Mouse (Mus musculus) midbrain, embryonic 11.5 days (tissue): Measurements from ENCODE around the gene Bloc1s2. TPM values are rescaled to one million over a fixed set of nuclear protein-coding genes. Genes with fewer than 3 reads are reported as not detected.

Experiments
- ATAC-seq: fragments of 200-750 bp; cut with Nextera tagmentation; 2 replicates; pipeline ENCODE4 v1.8.0; 2017; ENCODE audit warnings: moderate TSS enrichment, moderate library complexity; ENCODE audit not compliant: low FRiP score
- DNase-seq: peaks from one replicate; pipeline ENCODE4 v3.0.0; 2015; ENCODE audit warnings: low spot score; ENCODE audit errors: missing footprints
- H3K27ac ChIP-seq: fragments of 300-500 bp; sonication (generic); 2 replicates; pipeline ENCODE4 v1.5.1; 2014; ENCODE audit warnings: low read depth, low read length
- H3K27me3 ChIP-seq: fragments of 300-500 bp; sonication (generic); 2 replicates; pipeline ENCODE4 v1.6.1; 2014; ENCODE audit warnings: mild to moderate bottlenecking, low read length, moderate library complexity, mixed read lengths; ENCODE audit not compliant: control insufficient read depth, insufficient read depth
- H3K36me3 ChIP-seq: fragments of 300-500 bp; sonication (generic); 2 replicates; pipeline ENCODE4 v1.6.1; 2014; ENCODE audit warnings: mild to moderate bottlenecking, low read length, moderate library complexity, mixed read lengths; ENCODE audit not compliant: control insufficient read depth, insufficient read depth
- H3K4me1 ChIP-seq: fragments of 300-500 bp; sonication (generic); 2 replicates; pipeline ENCODE4 v1.6.1; 2014; ENCODE audit warnings: low read length; ENCODE audit not compliant: control insufficient read depth, insufficient read depth
- H3K4me2 ChIP-seq: fragments of 300-500 bp; sonication (generic); 2 replicates; pipeline ENCODE4 v1.6.1; 2014; ENCODE audit warnings: mild to moderate bottlenecking, moderate library complexity
- H3K4me3 ChIP-seq: fragments of 300-500 bp; sonication (generic); 2 replicates; pipeline ENCODE4 v1.5.1; 2014; ENCODE audit warnings: low read depth, low read length
- H3K9ac ChIP-seq: fragments of 300-500 bp; sonication (generic); 2 replicates; pipeline ENCODE4 v1.6.1; 2014; ENCODE audit warnings: low read length
- H3K9me3 ChIP-seq: fragments of 300-500 bp; sonication (generic); 2 replicates; pipeline ENCODE4 v1.6.1; 2016; ENCODE audit warnings: low read length; ENCODE audit not compliant: control insufficient read depth
- WGBS: fragments of 180-500 bp; shearing (Covaris S2); extraction: QIAGEN DNeasy Blood & Tissue Kit; methylation state at CpG from one replicate; pipeline ENCODE4 v1.1.7; 2014; 5-methylcytosine and 5-hydroxymethylcytosine counted together
- polyA plus RNA-seq: library from polyadenylated mRNA; unstranded; fragments of >200 nt; fragmentation: Nextera tagmentation; extraction: Ambion mirVana; gene quantifications from 2 replicates; pipeline ENCODE4 v1.2.1, GENCODE M21; 2014

Gene Bloc1s2
- polyA plus RNA-seq, 1 experiment from 2014 or later: 113 TPM

- DNase-seq (no peak), ATAC-seq (no peak)
- Histone ChIP-seq H3K4me1 (no peaks in the 10 kb centered on the region), H3K9ac (no peak overlapping the region), H3K36me3 (no peaks in the 10 kb centered on the region), H3K27ac (no peak overlapping the region), H3K9me3 (no peaks in the 10 kb centered on the region), H3K27me3 (no peaks in the 10 kb centered on the region), H3K4me3 (no peak overlapping the region), H3K4me2 (no peak overlapping the region)
- WGBS: 18% methylated on average over 3 of the region's 3 CpGs
Measured at GRCm38 (mm10) chr19:44161515-44161914, 15.3 kb upstream of the Bloc1s2 start.

- Histone ChIP-seq H3K27me3 (no peaks in the 10 kb centered on the region), H3K4me3 (no peak overlapping the region), H3K4me1 (no peaks in the 10 kb centered on the region), H3K36me3 (no peaks in the 10 kb centered on the region), H3K4me2 (no peak overlapping the region), H3K9ac (no peak overlapping the region), H3K27ac (no peak overlapping the region), H3K9me3 (no peaks in the 10 kb centered on the region)
- no peak for ATAC-seq
- WGBS: 89% methylated on average over 3 of the region's 3 CpGs
- no peak for DNase-seq
Measured at GRCm38 (mm10) chr19:44159386-44159785, 13.1 kb upstream of the Bloc1s2 start.

GRCm38 (mm10) chr19:44157005-44157404, 10.8 kb upstream of the Bloc1s2 start:
- Histone ChIP-seq H3K4me1 (no peaks in the 10 kb centered on the region), H3K27me3 (no peaks in the 10 kb centered on the region), H3K27ac (no peak overlapping the region), H3K9ac (no peak overlapping the region), H3K4me3 (no peak overlapping the region), H3K36me3 (no peaks in the 10 kb centered on the region), H3K9me3 (no peaks in the 10 kb centered on the region), H3K4me2 (no peak overlapping the region)
- ATAC-seq (no peak), DNase-seq (no peak)
- WGBS: 90% methylated on average over 10 of the region's 10 CpGs

GRCm38 (mm10) chr19:44153781-44154180, 7.5 kb upstream of the Bloc1s2 start:
- H3K9me3 ChIP-seq: no peaks in the 10 kb centered on the region
- H3K27ac ChIP-seq: no peak overlapping the region
- DNase-seq: no peak
- ATAC-seq: no peak
- H3K4me2 ChIP-seq: no peak overlapping the region
- H3K4me1 ChIP-seq: no peaks in the 10 kb centered on the region
- H3K27me3 ChIP-seq: no peaks in the 10 kb centered on the region
- H3K9ac ChIP-seq: no peak overlapping the region
- 90% methylated on average over 5 of the region's 5 CpGs for WGBS
- H3K4me3 ChIP-seq: no peak overlapping the region
- no peaks in the 10 kb centered on the region for H3K36me3 ChIP-seq

- ATAC-seq (no peak), DNase-seq (no peak)
- peaks cover 6% of the 10 kb centered on the region for H3K4me1 ChIP-seq
- H3K36me3 ChIP-seq: no peaks in the 10 kb centered on the region
- no peaks in the 10 kb centered on the region for H3K27me3 ChIP-seq
- H3K27ac ChIP-seq: no peak overlapping the region
- WGBS: 70% methylated on average over 2 of the region's 2 CpGs
- H3K4me2 ChIP-seq: no peak overlapping the region
- H3K4me3 ChIP-seq: no peak overlapping the region
- no peaks in the 10 kb centered on the region for H3K9me3 ChIP-seq
- no peak overlapping the region for H3K9ac ChIP-seq
Measured at GRCm38 (mm10) chr19:44148991-44149390, 2.7 kb upstream of the Bloc1s2 start.

GRCm38 (mm10) chr19:44148345-44148744, 2.1 kb upstream of the Bloc1s2 start:
- DNase-seq (no peak), ATAC-seq (no peak)
- H3K27ac ChIP-seq: no peak overlapping the region
- H3K27me3 ChIP-seq: no peaks in the 10 kb centered on the region
- H3K36me3 ChIP-seq: no peaks in the 10 kb centered on the region
- H3K9ac ChIP-seq: no peak overlapping the region
- no peaks in the 10 kb centered on the region for H3K9me3 ChIP-seq
- H3K4me1 ChIP-seq: peaks cover 6% of the 10 kb centered on the region
- H3K4me2 ChIP-seq: no peak overlapping the region
- H3K4me3 ChIP-seq: no peak overlapping the region
- 24% methylated on average over 2 of the region's 2 CpGs for WGBS

- DNase-seq (no peak), ATAC-seq (no peak)
- Histone ChIP-seq H3K4me3 (no peak overlapping the region), H3K27ac (no peak overlapping the region), H3K4me2 (no peak overlapping the region), H3K36me3 (peaks cover 2% of the 10 kb centered on the region; the same call in 1 of the 2 replicates), H3K4me1 (peaks cover 6% of the 10 kb centered on the region), H3K27me3 (no peaks in the 10 kb centered on the region), H3K9me3 (no peaks in the 10 kb centered on the region), H3K9ac (no peak overlapping the region)
- WGBS: 97% methylated on average over 8 of the region's 8 CpGs
Measured at GRCm38 (mm10) chr19:44146951-44147350, 705 bp upstream of the Bloc1s2 start.

- no peaks in the 10 kb centered on the region for H3K9me3 ChIP-seq
- peak overlapping the region; percentile 71 for H3K4me2 ChIP-seq
- H3K4me1 ChIP-seq: peaks cover 6% of the 10 kb centered on the region
- ATAC-seq: no peak
- H3K36me3 ChIP-seq: peaks cover 6% of the 10 kb centered on the region; the same call in 1 of the 2 replicates
- H3K9ac ChIP-seq: peak overlapping the region; percentile 79
- 68% methylated on average over 9 of the region's 9 CpGs for WGBS
- DNase-seq: no peak
- peak overlapping the region; percentile 68 for H3K4me3 ChIP-seq
- H3K27me3 ChIP-seq: no peaks in the 10 kb centered on the region
- no peak overlapping the region for H3K27ac ChIP-seq
Measured at GRCm38 (mm10) chr19:44146568-44146879, 278 bp upstream of the Bloc1s2 start.

- H3K36me3 ChIP-seq: peaks cover 8% of the 10 kb centered on the region; the same call in 1 of the 2 replicates
Measured at GRCm38 (mm10) chr19:44144366-44144765, 1.9 kb downstream of the Bloc1s2 start.

More at GRCm38 (mm10) chr19:44144366-44144765, 1.9 kb downstream of the Bloc1s2 start:
- no peaks in the 10 kb centered on the region for H3K9me3 ChIP-seq
- ATAC-seq: no peak
- WGBS: 93% methylated on average over 9 of the region's 9 CpGs
- no peaks in the 10 kb centered on the region for H3K27me3 ChIP-seq
- H3K27ac ChIP-seq: no peak overlapping the region
- H3K4me1 ChIP-seq: peaks cover 6% of the 10 kb centered on the region
- H3K4me3 ChIP-seq: no peak overlapping the region
- no peak overlapping the region for H3K4me2 ChIP-seq
- no peak overlapping the region for H3K9ac ChIP-seq
- no peak for DNase-seq
